In genomic region chr12:84447386-84447785, GRCm38 (mm10) we compare ENCODE assay signal across 23 mouse cellular contexts. TPM values are rescaled to one million over a fixed set of nuclear protein-coding genes. Genes with fewer than 3 reads are reported as not detected.
DNase-seq lines count a peak whose midpoint lies in the region; ATAC-seq and TF ChIP-seq lines count a peak whose summit lies in the region.
"Had no signal": no experiment of that assay in that cellular context is flagged by ENCODE, and none has a peak within 500 bp of the region (broad histone marks: within the 10 kb centered on the region; RNA-seq: fewer than 3 reads in every experiment).

No protein-coding gene starts in this region.

- H3K9ac ChIP-seq in kidney, embryonic 14.5 days (ENCODE audit: low read depth, low read length): no peak overlapping the region
- H3K9ac ChIP-seq in kidney, embryonic 15.5 days: no peak overlapping the region
- no peak overlapping the region for H3K9ac ChIP-seq in kidney, postnatal 0 days (ENCODE audit: low read depth, low read length)
- H3K9ac ChIP-seq: forebrain, embryonic 13.5 days; forebrain, postnatal 0 days; hindbrain, embryonic 12.5 days; hindbrain, embryonic 15.5 days had no signal

- H3K36me3 ChIP-seq in kidney, embryonic 14.5 days (ENCODE audit: control insufficient read depth, insufficient read depth, low read length): no peaks in the 10 kb centered on the region
- no peaks in the 10 kb centered on the region for H3K36me3 ChIP-seq in kidney, embryonic 15.5 days
- H3K36me3 ChIP-seq in kidney, postnatal 0 days (ENCODE audit: insufficient read depth, low read length): no peaks in the 10 kb centered on the region
- H3K36me3 ChIP-seq: forebrain, embryonic 10.5 days; G1E; hindbrain, embryonic 12.5 days; hindbrain, embryonic 15.5 days had no signal

- no peak for ATAC-seq in kidney, embryonic 14.5 days (ENCODE audit: low FRiP score, low TSS enrichment)
- ATAC-seq in kidney, embryonic 15.5 days (replicated peaks; ENCODE audit: low FRiP score): no peak
- no peak for ATAC-seq in kidney, postnatal 0 days (replicated peaks; ENCODE audit: low FRiP score, low read depth)
- ATAC-seq: forebrain, embryonic 13.5 days; forebrain, postnatal 0 days; Patski had no signal

- no peaks in the 10 kb centered on the region for H3K27me3 ChIP-seq in kidney, embryonic 14.5 days (ENCODE audit: control insufficient read depth, insufficient read depth, low read length)
- H3K27me3 ChIP-seq in kidney, embryonic 15.5 days: no peaks in the 10 kb centered on the region
- no peaks in the 10 kb centered on the region for H3K27me3 ChIP-seq in kidney, postnatal 0 days (ENCODE audit: insufficient read depth, low read length)
- H3K27me3 ChIP-seq: hindbrain, embryonic 15.5 days; Patski had no signal

- H3K4me3 ChIP-seq in kidney, embryonic 14.5 days (ENCODE audit: low read length): no peak overlapping the region
- no peak overlapping the region for H3K4me3 ChIP-seq in kidney, embryonic 15.5 days (replicated peaks)
- H3K4me3 ChIP-seq in kidney, postnatal 0 days (replicated peaks; ENCODE audit: low read depth, low read length): no peak overlapping the region
- H3K4me3 ChIP-seq: forebrain, embryonic 10.5 days; forebrain, embryonic 13.5 days; gastrocnemius, adult 2 months; heart, adult 2 months; hindbrain, embryonic 12.5 days; hindbrain, embryonic 15.5 days had no signal

- no peak overlapping the region for H3K4me2 ChIP-seq in kidney, embryonic 14.5 days (replicated peaks; ENCODE audit: low read depth, low read length)
- H3K4me2 ChIP-seq in kidney, embryonic 15.5 days: no peak overlapping the region
- no peak overlapping the region for H3K4me2 ChIP-seq in kidney, postnatal 0 days (ENCODE audit: low read length)
- H3K4me2 ChIP-seq: forebrain, embryonic 13.5 days; heart, embryonic 11.5 days; hindbrain, embryonic 12.5 days; hindbrain, embryonic 15.5 days had no signal

- no peak for TF ChIP-seq CTCF in kidney, postnatal 0 days (IDR thresholded peaks at IDR 0.05; ENCODE audit: low read depth)

- H3K27ac ChIP-seq in kidney, embryonic 14.5 days (ENCODE audit: low read depth, low read length): no peak overlapping the region
- H3K27ac ChIP-seq in kidney, embryonic 15.5 days: no peak overlapping the region
- H3K27ac ChIP-seq in kidney, postnatal 0 days: no peak overlapping the region; the same call in 1 of the 2 replicates
- H3K27ac ChIP-seq: forebrain, embryonic 10.5 days; forebrain, embryonic 13.5 days; gastrocnemius, adult 2 months; heart, adult 2 months; hindbrain, embryonic 12.5 days; hindbrain, embryonic 15.5 days had no signal

- peak; percentile 19 for DNase-seq in kidney, adult 11 months
- DNase-seq in kidney, adult 8-10 months: peak; percentile 32 to 64
- DNase-seq in kidney, postnatal 0 days (ENCODE audit: low spot score): peak; percentile 16
- DNase-seq in gastrocnemius, postnatal 10 days: no peak
- DNase-seq: adrenal gland, postnatal 10 days; adrenal gland, postnatal 36 days; B cell, adult 2 months; cerebellum, adult 18-20 months; cerebellum, adult 9-10 months; cerebellum, postnatal 14 days; forebrain, postnatal 0 days; gastrocnemius, adult 2 months; gastrocnemius, postnatal 25 days; heart, adult 2 months had no signal

- no peaks in the 10 kb centered on the region for H3K9me3 ChIP-seq in kidney, embryonic 14.5 days (ENCODE audit: control insufficient read depth, low read length)
- H3K9me3 ChIP-seq in kidney, embryonic 15.5 days (replicated peaks): no peaks in the 10 kb centered on the region
- H3K9me3 ChIP-seq in kidney, postnatal 0 days (replicated peaks; ENCODE audit: low read length): no peaks in the 10 kb centered on the region
- H3K9me3 ChIP-seq: forebrain, embryonic 10.5 days; forebrain, embryonic 13.5 days; G1E; hindbrain, embryonic 12.5 days; hindbrain, embryonic 15.5 days had no signal

- H3K4me1 ChIP-seq in kidney, embryonic 14.5 days (ENCODE audit: control insufficient read depth, insufficient read depth, low read length): 0 out of 2 replicates have a peak, but pooled peaks cover 1% of the 10 kb centered on the region
- peaks cover 16% of the 10 kb centered on the region for H3K4me1 ChIP-seq in kidney, embryonic 15.5 days
- H3K4me1 ChIP-seq in kidney, postnatal 0 days (replicated peaks; ENCODE audit: insufficient read depth, low read length): 0 out of 2 replicates have a peak, but pooled peaks cover 3% of the 10 kb centered on the region

- 80% methylated on average over 1 of the region's 1 CpGs for WGBS in kidney, embryonic 14.5 days
- 74% methylated on average over 1 of the region's 1 CpGs for WGBS in kidney, embryonic 15.5 days
- WGBS in kidney, postnatal 0 days: 57% methylated on average over 1 of the region's 1 CpGs

RNA-seq across cellular contexts. Expression of gene Aldh6a1, which starts 3.4 kb away (rescaled TPM):
- 25.0 and 50.2 TPM in 2 replicates for polyA plus RNA-seq in kidney, embryonic 14.5 days (2014; fragmentation: Nextera tagmentation; extraction: Ambion mirVana)
- 60.7 and 62.8 TPM in 2 replicates for polyA plus RNA-seq in kidney, embryonic 15.5 days (2015; fragmentation: Nextera tagmentation; extraction: Ambion mirVana)
- 122 and 128 TPM in 2 replicates for polyA plus RNA-seq in kidney, postnatal 0 days (2015; fragmentation: Nextera tagmentation; extraction: Ambion mirVana)
- 10 to 100 TPM; 32.1 to 34.1 TPM for total RNA-seq in gastrocnemius, postnatal 10 days (2021)

RNA-seq across cellular contexts. Expression of gene Lin52, which starts 3.8 kb away (rescaled TPM):
- 21.0 and 23.2 TPM in 2 replicates for polyA plus RNA-seq in kidney, embryonic 14.5 days (2014; fragmentation: Nextera tagmentation; extraction: Ambion mirVana)
- polyA plus RNA-seq in kidney, embryonic 15.5 days (2015; fragmentation: Nextera tagmentation; extraction: Ambion mirVana): 23.2 and 23.4 TPM in 2 replicates
- 18.7 and 19.5 TPM in 2 replicates for polyA plus RNA-seq in kidney, postnatal 0 days (2015; fragmentation: Nextera tagmentation; extraction: Ambion mirVana)
- total RNA-seq in gastrocnemius, postnatal 10 days (2021): 1 to 10 TPM; 4.9 to 5.6 TPM

RNA-seq across cellular contexts. Expression of gene Rnf113a2, which starts 30.4 kb away (rescaled TPM):
- polyA plus RNA-seq in kidney, embryonic 14.5 days (2014; fragmentation: Nextera tagmentation; extraction: Ambion mirVana): 22.1 and 27.2 TPM in 2 replicates
- polyA plus RNA-seq in kidney, embryonic 15.5 days (2015; fragmentation: Nextera tagmentation; extraction: Ambion mirVana): 23.8 and 24.8 TPM in 2 replicates
- polyA plus RNA-seq in kidney, postnatal 0 days (2015; fragmentation: Nextera tagmentation; extraction: Ambion mirVana): 28.4 and 28.8 TPM in 2 replicates
- 1 to 10 TPM; 5.9 to 6.8 TPM for total RNA-seq in gastrocnemius, postnatal 10 days (2021)

RNA-seq across cellular contexts. Expression of gene Bbof1, which starts 38.5 kb away (rescaled TPM):
- polyA plus RNA-seq in kidney, embryonic 14.5 days (2014; fragmentation: Nextera tagmentation; extraction: Ambion mirVana): 1.1 and 1.9 TPM in 2 replicates
- 1.2 and 1.7 TPM in 2 replicates for polyA plus RNA-seq in kidney, embryonic 15.5 days (2015; fragmentation: Nextera tagmentation; extraction: Ambion mirVana)
- polyA plus RNA-seq in kidney, postnatal 0 days (2015; fragmentation: Nextera tagmentation; extraction: Ambion mirVana): 1.3 and 1.4 TPM in 2 replicates
- total RNA-seq in gastrocnemius, postnatal 10 days (2021): 1 to 10 TPM in 1 of 2 experiments, under 1 TPM in 1; 0.85 to 1.0 TPM

RNA-seq across cellular contexts. Expression of gene Entpd5, which starts 38.6 kb away (rescaled TPM):
- polyA plus RNA-seq in kidney, embryonic 14.5 days (2014; fragmentation: Nextera tagmentation; extraction: Ambion mirVana): 8.3 and 19.6 TPM in 2 replicates
- polyA plus RNA-seq in kidney, embryonic 15.5 days (2015; fragmentation: Nextera tagmentation; extraction: Ambion mirVana): 36.8 and 38.0 TPM in 2 replicates
- polyA plus RNA-seq in kidney, postnatal 0 days (2015; fragmentation: Nextera tagmentation; extraction: Ambion mirVana): 85.5 and 99.1 TPM in 2 replicates
- total RNA-seq in gastrocnemius, postnatal 10 days (2021): 1 to 10 TPM; 8.0 to 9.7 TPM
